Mouse (Mus musculus): ENCODE results near the gene Prl5a1.

DNA sequence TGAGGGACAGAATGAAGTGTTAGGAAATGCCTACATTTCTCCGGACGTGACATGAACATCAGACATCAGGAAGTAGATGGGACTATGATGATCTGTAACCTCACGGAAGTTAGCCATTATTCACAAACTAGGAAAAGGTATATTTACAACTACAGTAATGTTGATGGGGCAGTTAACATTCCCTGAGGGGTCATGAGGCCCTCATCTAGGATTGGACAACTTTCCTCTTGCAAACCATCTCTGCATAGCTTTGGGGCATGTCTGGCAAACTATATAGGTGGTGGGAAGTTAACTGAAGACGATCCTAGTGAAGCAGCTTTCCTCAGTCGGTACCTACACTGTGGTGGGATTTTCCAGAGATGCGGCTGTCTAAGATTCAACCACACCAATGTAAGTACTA is at the start of gene Prl5a1:
- no peak for TF ChIP-seq CTCF (IDR thresholded peaks at IDR 0.05 in 2 of 3, conservative IDR thresholded peaks at IDR 0.05 in 1 of 3; ENCODE audit: control insufficient read depth in 1 of 3, insufficient read depth in 1 of 3, low read depth in 2 of 3, low read length in 3 of 3, poor library complexity in 1 of 3, severe bottlenecking in 1 of 3)
- TF ChIP-seq MAX (IDR thresholded peaks at IDR 0.05; ENCODE audit: low read length): no peak
- no peak for TF ChIP-seq POLR2A (IDR thresholded peaks at IDR 0.05; ENCODE audit: control insufficient read depth in 1 of 2, insufficient read depth in 1 of 2, low read depth in 1 of 2, low read length in 2 of 2, poor library complexity in 1 of 2)
- TF ChIP-seq MAZ (IDR thresholded peaks at IDR 0.05; ENCODE audit: low read depth, low read length): no peak
- TF ChIP-seq TBP (IDR thresholded peaks at IDR 0.05; ENCODE audit: low read depth, low read length): no peak
- no peak for TF ChIP-seq MAFK (IDR thresholded peaks at IDR 0.05; ENCODE audit: borderline replicate concordance, low read depth, low read length)
- TF ChIP-seq CHD2 (IDR thresholded peaks at IDR 0.05; ENCODE audit: low read length): no peak
- TF ChIP-seq POLR2AphosphoS2 (IDR thresholded peaks at IDR 0.05; ENCODE audit: low read length): no peak
- TF ChIP-seq TCF12 (IDR thresholded peaks at IDR 0.05; ENCODE audit: low read depth, low read length): no peak
- no peak for TF ChIP-seq TAL1 (IDR thresholded peaks at IDR 0.05; ENCODE audit: low read length)
- no peak for TF ChIP-seq KAT2A (conservative IDR thresholded peaks at IDR 0.05; ENCODE audit: low read depth, low read length)
- TF ChIP-seq GATA1 (IDR thresholded peaks at IDR 0.05; ENCODE audit: low read depth, low read length): no peak

Data from MEL (cell line).